Mouse (Mus musculus): ENCODE data around the gene Ctcfl. TPM values are rescaled to one million over a fixed set of nuclear protein-coding genes. Genes with fewer than 3 reads are reported as not detected.

The Ctcfl gene
- polyA plus RNA-seq, 1 experiment from 2014 or later: not detected

DNA sequence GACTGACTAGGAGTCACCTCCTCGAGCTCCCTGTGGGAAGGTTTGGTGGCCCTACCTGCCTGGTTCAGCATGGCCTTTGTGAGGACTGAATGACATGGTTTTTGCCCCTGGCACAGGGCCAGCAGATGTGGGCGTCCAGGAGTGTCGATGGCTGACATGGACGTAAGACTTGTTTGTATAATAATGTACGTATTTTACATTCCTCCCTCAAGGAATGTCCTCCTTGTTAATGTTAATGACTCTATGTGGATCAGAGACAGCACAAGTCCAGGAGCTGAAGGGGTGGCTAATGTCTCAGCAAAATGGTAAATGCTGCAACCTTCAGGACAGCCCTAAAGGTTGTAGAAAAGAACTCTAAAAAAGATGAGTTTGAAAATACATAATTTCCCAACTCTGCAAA, 45.7 kb downstream of the Ctcfl start:
- no peak for DNase-seq (ENCODE audit: low spot score)
- no peak for ATAC-seq (replicated peaks; ENCODE audit: insufficient number of reproducible peaks, low FRiP score, low TSS enrichment, low read depth)
- Histone ChIP-seq H3K27ac (replicated peaks; ENCODE audit: low read depth, low read length) (no peak overlapping the region), H3K9me3 (replicated peaks; ENCODE audit: control insufficient read depth, low read length) (no peaks in the 10 kb centered on the region), H3K36me3 (replicated peaks; ENCODE audit: control insufficient read depth, insufficient read depth, low read depth, low read length) (no peaks in the 10 kb centered on the region), H3K4me1 (ENCODE audit: control insufficient read depth, insufficient read depth, low read length) (no peaks in the 10 kb centered on the region), H3K9ac (replicated peaks; ENCODE audit: low read length) (no peak overlapping the region), H3K4me3 (ENCODE audit: low read depth, low read length) (no peak overlapping the region), H3K27me3 (ENCODE audit: control insufficient read depth, insufficient read depth, low read length) (no peaks in the 10 kb centered on the region), H3K4me2 (ENCODE audit: low read depth, low read length) (no peak overlapping the region)
- 79% methylated on average over 5 of the region's 5 CpGs for WGBS

- 91% methylated on average over 7 of the region's 7 CpGs for WGBS
Measured at GRCm38 (mm10) chr2:173072948-173073347, 46.4 kb downstream of the Ctcfl start.

GRCm38 (mm10) chr2:173064864-173065263, 54.5 kb downstream of the Ctcfl start:
- H3K27ac ChIP-seq (replicated peaks; ENCODE audit: low read depth, low read length): no peak overlapping the region
- WGBS: 87% methylated on average over 2 of the region's 2 CpGs
- H3K9ac ChIP-seq (replicated peaks; ENCODE audit: low read length): no peak overlapping the region
- no peak overlapping the region for H3K4me2 ChIP-seq (ENCODE audit: low read depth, low read length)
- ATAC-seq (replicated peaks; ENCODE audit: insufficient number of reproducible peaks, low FRiP score, low TSS enrichment, low read depth): no peak
- DNase-seq (ENCODE audit: low spot score): no peak
- no peaks in the 10 kb centered on the region for H3K36me3 ChIP-seq (replicated peaks; ENCODE audit: control insufficient read depth, insufficient read depth, low read depth, low read length)
- H3K9me3 ChIP-seq (replicated peaks; ENCODE audit: control insufficient read depth, low read length): no peaks in the 10 kb centered on the region
- H3K4me1 ChIP-seq (ENCODE audit: control insufficient read depth, insufficient read depth, low read length): peaks cover 3% of the 10 kb centered on the region; the same call in 1 of the 2 replicates
- H3K4me3 ChIP-seq (ENCODE audit: low read depth, low read length): no peak overlapping the region
- H3K27me3 ChIP-seq (ENCODE audit: control insufficient read depth, insufficient read depth, low read length): no peaks in the 10 kb centered on the region

More at GRCm38 (mm10) chr2:173072948-173073347, 46.4 kb downstream of the Ctcfl start:
- no peak overlapping the region for H3K27ac ChIP-seq (replicated peaks; ENCODE audit: low read depth, low read length)
- no peak for ATAC-seq (replicated peaks; ENCODE audit: insufficient number of reproducible peaks, low FRiP score, low TSS enrichment, low read depth)
- no peaks in the 10 kb centered on the region for H3K36me3 ChIP-seq (replicated peaks; ENCODE audit: control insufficient read depth, insufficient read depth, low read depth, low read length)
- H3K4me3 ChIP-seq (ENCODE audit: low read depth, low read length): no peak overlapping the region
- H3K9ac ChIP-seq (replicated peaks; ENCODE audit: low read length): no peak overlapping the region
- no peak overlapping the region for H3K4me2 ChIP-seq (ENCODE audit: low read depth, low read length)
- H3K4me1 ChIP-seq (ENCODE audit: control insufficient read depth, insufficient read depth, low read length): no peaks in the 10 kb centered on the region
- H3K9me3 ChIP-seq (replicated peaks; ENCODE audit: control insufficient read depth, low read length): no peaks in the 10 kb centered on the region
- no peaks in the 10 kb centered on the region for H3K27me3 ChIP-seq (ENCODE audit: control insufficient read depth, insufficient read depth, low read length)
- no peak for DNase-seq (ENCODE audit: low spot score)

GRCm38 (mm10) chr2:173063219-173063618, 56.1 kb downstream of the Ctcfl start:
- Histone ChIP-seq H3K27me3 (ENCODE audit: control insufficient read depth, insufficient read depth, low read length) (no peaks in the 10 kb centered on the region), H3K4me3 (ENCODE audit: low read depth, low read length) (no peak overlapping the region), H3K9ac (replicated peaks; ENCODE audit: low read length) (no peak overlapping the region), H3K27ac (replicated peaks; ENCODE audit: low read depth, low read length) (no peak overlapping the region), H3K4me2 (ENCODE audit: low read depth, low read length) (no peak overlapping the region), H3K9me3 (replicated peaks; ENCODE audit: control insufficient read depth, low read length) (no peaks in the 10 kb centered on the region), H3K36me3 (replicated peaks; ENCODE audit: control insufficient read depth, insufficient read depth, low read depth, low read length) (no peaks in the 10 kb centered on the region), H3K4me1 (ENCODE audit: control insufficient read depth, insufficient read depth, low read length) (peaks cover 3% of the 10 kb centered on the region; the same call in 1 of the 2 replicates)
- 50% methylated on average over 1 of the region's 1 CpGs for WGBS
- DNase-seq (ENCODE audit: low spot score) (no peak), ATAC-seq (replicated peaks; ENCODE audit: insufficient number of reproducible peaks, low FRiP score, low TSS enrichment, low read depth) (no peak)

GRCm38 (mm10) chr2:173061443-173062351, 57.6 kb downstream of the Ctcfl start:
- Histone ChIP-seq H3K36me3 (replicated peaks; ENCODE audit: control insufficient read depth, insufficient read depth, low read depth, low read length) (no peaks in the 10 kb centered on the region), H3K9ac (replicated peaks; ENCODE audit: low read length) (no peak overlapping the region; the same call in 1 of the 2 replicates), H3K4me3 (ENCODE audit: low read depth, low read length) (no peak overlapping the region), H3K27me3 (ENCODE audit: control insufficient read depth, insufficient read depth, low read length) (no peaks in the 10 kb centered on the region), H3K4me1 (ENCODE audit: control insufficient read depth, insufficient read depth, low read length) (peaks cover 3% of the 10 kb centered on the region; the same call in 1 of the 2 replicates), H3K4me2 (ENCODE audit: low read depth, low read length) (no peak overlapping the region), H3K27ac (replicated peaks; ENCODE audit: low read depth, low read length) (no peak overlapping the region), H3K9me3 (replicated peaks; ENCODE audit: control insufficient read depth, low read length) (no peaks in the 10 kb centered on the region)
- ATAC-seq (replicated peaks; ENCODE audit: insufficient number of reproducible peaks, low FRiP score, low TSS enrichment, low read depth): no peak
- WGBS: 74% methylated on average over 15 of the region's 15 CpGs
- no peak for DNase-seq (ENCODE audit: low spot score)

DNA sequence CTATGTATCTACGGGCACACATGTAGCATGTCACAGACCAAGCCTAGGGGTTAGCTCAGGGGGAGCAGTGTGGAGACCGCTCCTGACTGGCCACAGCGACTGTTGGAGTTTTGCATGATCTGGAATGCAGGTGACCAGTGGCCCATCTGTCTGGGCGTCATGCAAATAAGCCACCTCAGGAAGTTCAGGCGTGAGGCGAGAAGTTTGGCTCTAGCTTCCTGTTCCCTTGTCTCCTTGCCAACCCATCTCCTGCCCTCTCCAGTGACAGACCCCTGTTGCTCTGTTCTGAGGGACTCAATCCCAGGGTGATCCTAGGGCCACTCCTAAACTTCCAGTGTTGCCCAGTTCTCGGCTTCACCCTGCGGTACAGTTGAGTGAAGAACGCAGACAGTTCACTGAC, 58.9 kb downstream of the Ctcfl start:
- 85% methylated on average over 9 of the region's 9 CpGs for WGBS
- H3K9me3 ChIP-seq (replicated peaks; ENCODE audit: control insufficient read depth, low read length): no peaks in the 10 kb centered on the region
- H3K4me1 ChIP-seq (ENCODE audit: control insufficient read depth, insufficient read depth, low read length): peaks cover 3% of the 10 kb centered on the region; the same call in 1 of the 2 replicates
- DNase-seq (ENCODE audit: low spot score) (no peak), ATAC-seq (replicated peaks; ENCODE audit: insufficient number of reproducible peaks, low FRiP score, low TSS enrichment, low read depth) (0 out of 2 replicates have a peak, but pooled peaks have one; percentile 5)
- no peak overlapping the region for H3K4me2 ChIP-seq (ENCODE audit: low read depth, low read length)
- no peaks in the 10 kb centered on the region for H3K27me3 ChIP-seq (ENCODE audit: control insufficient read depth, insufficient read depth, low read length)
- no peak overlapping the region for H3K9ac ChIP-seq (replicated peaks; ENCODE audit: low read length)
- H3K27ac ChIP-seq (replicated peaks; ENCODE audit: low read depth, low read length): no peak overlapping the region
- H3K36me3 ChIP-seq (replicated peaks; ENCODE audit: control insufficient read depth, insufficient read depth, low read depth, low read length): no peaks in the 10 kb centered on the region
- no peak overlapping the region for H3K4me3 ChIP-seq (ENCODE audit: low read depth, low read length)

DNA sequence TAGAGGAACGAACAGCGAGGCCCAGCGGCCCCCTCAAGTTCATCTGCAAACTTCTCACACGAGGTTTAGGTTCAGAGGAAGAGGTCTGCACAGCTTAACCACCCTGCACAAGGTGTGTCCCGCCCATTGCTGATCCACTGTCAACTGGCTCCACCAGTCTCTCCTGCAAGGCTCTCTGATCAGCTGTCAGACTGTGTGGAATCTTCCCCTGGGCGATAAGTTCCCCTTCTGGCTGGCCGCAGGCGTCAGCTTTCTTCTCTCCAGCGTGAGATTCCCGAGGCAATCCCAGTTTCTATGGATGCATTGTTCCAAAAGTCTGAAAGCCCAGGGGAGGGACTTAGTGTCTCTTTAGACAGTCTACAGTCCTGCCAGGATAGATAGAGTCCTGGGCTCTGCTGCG, 61.1 kb downstream of the Ctcfl start:
- peaks cover 3% of the 10 kb centered on the region; the same call in 1 of the 2 replicates for H3K4me1 ChIP-seq (ENCODE audit: control insufficient read depth, insufficient read depth, low read length)
- no peaks in the 10 kb centered on the region for H3K27me3 ChIP-seq (ENCODE audit: control insufficient read depth, insufficient read depth, low read length)
- H3K36me3 ChIP-seq (replicated peaks; ENCODE audit: control insufficient read depth, insufficient read depth, low read depth, low read length): no peaks in the 10 kb centered on the region
- no peak for ATAC-seq (replicated peaks; ENCODE audit: insufficient number of reproducible peaks, low FRiP score, low TSS enrichment, low read depth)
- no peak overlapping the region for H3K9ac ChIP-seq (replicated peaks; ENCODE audit: low read length)
- WGBS: 36% methylated on average over 11 of the region's 11 CpGs
- no peaks in the 10 kb centered on the region for H3K9me3 ChIP-seq (replicated peaks; ENCODE audit: control insufficient read depth, low read length)
- no peak overlapping the region for H3K27ac ChIP-seq (replicated peaks; ENCODE audit: low read depth, low read length)
- no peak overlapping the region for H3K4me3 ChIP-seq (ENCODE audit: low read depth, low read length)
- no peak overlapping the region for H3K4me2 ChIP-seq (ENCODE audit: low read depth, low read length)
- DNase-seq (ENCODE audit: low spot score): peak; percentile 17

GRCm38 (mm10) chr2:173057623-173058022, 61.7 kb downstream of the Ctcfl start:
- no peak for ATAC-seq (replicated peaks; ENCODE audit: insufficient number of reproducible peaks, low FRiP score, low TSS enrichment, low read depth)

More at GRCm38 (mm10) chr2:173057623-173058022, 61.7 kb downstream of the Ctcfl start:
- H3K27me3 ChIP-seq (ENCODE audit: control insufficient read depth, insufficient read depth, low read length): no peaks in the 10 kb centered on the region
- no peak overlapping the region for H3K4me3 ChIP-seq (ENCODE audit: low read depth, low read length)
- 55% methylated on average over 10 of the region's 10 CpGs for WGBS
- no peak overlapping the region for H3K27ac ChIP-seq (replicated peaks; ENCODE audit: low read depth, low read length)
- H3K4me1 ChIP-seq (ENCODE audit: control insufficient read depth, insufficient read depth, low read length): peaks cover 3% of the 10 kb centered on the region; the same call in 1 of the 2 replicates
- DNase-seq (ENCODE audit: low spot score): no peak
- H3K9ac ChIP-seq (replicated peaks; ENCODE audit: low read length): no peak overlapping the region
- H3K36me3 ChIP-seq (replicated peaks; ENCODE audit: control insufficient read depth, insufficient read depth, low read depth, low read length): no peaks in the 10 kb centered on the region
- no peak overlapping the region for H3K4me2 ChIP-seq (ENCODE audit: low read depth, low read length)
- H3K9me3 ChIP-seq (replicated peaks; ENCODE audit: control insufficient read depth, low read length): no peaks in the 10 kb centered on the region

Measured in embryonic facial prominence, embryonic 11.5 days (tissue).